Mouse (Mus musculus): Measurements from ENCODE around the gene Spem1. TPM values are rescaled to one million over a fixed set of nuclear protein-coding genes. Genes with fewer than 3 reads are reported as not detected.

Spem1 gene
- total RNA-seq, 2 experiments from 2014 or later, result not detected

GRCm38 (mm10) chr11:69774961-69775360 lies 47.0 kb downstream of the Spem1 start:
- no peak for ATAC-seq (replicated peaks; ENCODE audit: low FRiP score, poor library complexity, severe bottlenecking)

Other genes with a start within 250 kb of the Spem1 start
Only the 30 nearest of the 44 such genes appear.
- gene Mpdu1, start 159.5 kb downstream of the Spem1 start, total RNA-seq (2015; ENCODE audit: low replicate concordance), result 12.2 and 16.2 TPM in 2 replicates
- 17.7 and 28.4 TPM in 2 replicates for gene Mpdu1, start 159.5 kb downstream of the Spem1 start, total RNA-seq (2017; ENCODE audit: low replicate concordance)
- gene Cd68, start 156.0 kb downstream of the Spem1 start, total RNA-seq (2015; ENCODE audit: low replicate concordance), result 65.0 and 66.7 TPM in 2 replicates
- 39.1 and 47.7 TPM in 2 replicates for gene Cd68, start 156.0 kb downstream of the Spem1 start, total RNA-seq (2017; ENCODE audit: low replicate concordance)
- gene Eif4a1, start 149.8 kb downstream of the Spem1 start, total RNA-seq (2015; ENCODE audit: low replicate concordance), result 233 and 247 TPM in 2 replicates
- gene Eif4a1, start 149.8 kb downstream of the Spem1 start, total RNA-seq (2017; ENCODE audit: low replicate concordance), result 229 and 230 TPM in 2 replicates
- gene Senp3, start 140.1 kb downstream of the Spem1 start, total RNA-seq (2015; ENCODE audit: low replicate concordance), result 32.3 and 41.8 TPM in 2 replicates
- 24.8 and 43.4 TPM in 2 replicates for gene Senp3, start 140.1 kb downstream of the Spem1 start, total RNA-seq (2017; ENCODE audit: low replicate concordance)
- 3.2 TPM in 1 of 2 replicates, not detected in the other for gene Tnfsf13, start 136.4 kb downstream of the Spem1 start, total RNA-seq (2015; ENCODE audit: low replicate concordance)
- gene Tnfsf13, start 136.4 kb downstream of the Spem1 start, total RNA-seq (2017; ENCODE audit: low replicate concordance), result 4.1 TPM in 1 of 2 replicates, not detected in the other
- 1.3 and 7.2 TPM in 2 replicates for gene Tnfsf12, start 126.3 kb downstream of the Spem1 start, total RNA-seq (2015; ENCODE audit: low replicate concordance)
- gene Tnfsf12, start 126.3 kb downstream of the Spem1 start, total RNA-seq (2017; ENCODE audit: low replicate concordance), result not detected in 2 replicates
- 1.8 TPM in 1 of 2 replicates, not detected in the other for gene Tnfsfm13, start 126.1 kb downstream of the Spem1 start, total RNA-seq (2015; ENCODE audit: low replicate concordance)
- gene Tnfsfm13, start 126.1 kb downstream of the Spem1 start, total RNA-seq (2017; ENCODE audit: low replicate concordance), result 6.4 and 9.4 TPM in 2 replicates
- 124 and 145 TPM in 2 replicates for gene Polr2a, start 63.5 kb downstream of the Spem1 start, total RNA-seq (2015; ENCODE audit: low replicate concordance)
- gene Polr2a, start 63.5 kb downstream of the Spem1 start, total RNA-seq (2017; ENCODE audit: low replicate concordance), result 131 and 162 TPM in 2 replicates
- not detected in 2 replicates for gene Slc35g3, start 60.2 kb downstream of the Spem1 start, total RNA-seq (2015; ENCODE audit: low replicate concordance)
- gene Slc35g3, start 60.2 kb downstream of the Spem1 start, total RNA-seq (2017; ENCODE audit: low replicate concordance), result not detected in 2 replicates
- gene Zbtb4, start 56.3 kb downstream of the Spem1 start, total RNA-seq (2015; ENCODE audit: low replicate concordance), result 2.9 and 3.8 TPM in 2 replicates
- gene Zbtb4, start 56.3 kb downstream of the Spem1 start, total RNA-seq (2017; ENCODE audit: low replicate concordance), result 0.77 and 3.0 TPM in 2 replicates
- not detected in 2 replicates for gene Chrnb1, start 26.2 kb downstream of the Spem1 start, total RNA-seq (2015; ENCODE audit: low replicate concordance)
- 0.77 TPM in 1 of 2 replicates, not detected in the other for gene Chrnb1, start 26.2 kb downstream of the Spem1 start, total RNA-seq (2017; ENCODE audit: low replicate concordance)
- gene Fgf11, start 20.3 kb downstream of the Spem1 start, total RNA-seq (2015; ENCODE audit: low replicate concordance), result not detected in 2 replicates
- gene Fgf11, start 20.3 kb downstream of the Spem1 start, total RNA-seq (2017; ENCODE audit: low replicate concordance), result not detected in 2 replicates
- not detected in 2 replicates for gene Tmem102, start 16.6 kb downstream of the Spem1 start, total RNA-seq (2015; ENCODE audit: low replicate concordance)
- not detected in 2 replicates for gene Tmem102, start 16.6 kb downstream of the Spem1 start, total RNA-seq (2017; ENCODE audit: low replicate concordance)
- gene Gm39566, start 6.9 kb downstream of the Spem1 start, total RNA-seq (2015; ENCODE audit: low replicate concordance), result not detected in 2 replicates
- not detected in 2 replicates for gene Gm39566, start 6.9 kb downstream of the Spem1 start, total RNA-seq (2017; ENCODE audit: low replicate concordance)
- not detected in 2 replicates for gene Spem2, start 3.7 kb downstream of the Spem1 start, total RNA-seq (2015; ENCODE audit: low replicate concordance)
- not detected in 2 replicates for gene Spem2, start 3.7 kb downstream of the Spem1 start, total RNA-seq (2017; ENCODE audit: low replicate concordance)
- 0.72 and 0.84 TPM in 2 replicates for gene Nlgn2, start 15.6 kb upstream of the Spem1 start, total RNA-seq (2015; ENCODE audit: low replicate concordance)
- 0.08 and 0.26 TPM in 2 replicates for gene Nlgn2, start 15.6 kb upstream of the Spem1 start, total RNA-seq (2017; ENCODE audit: low replicate concordance)
- 258 and 276 TPM in 2 replicates for gene Tmem256, start 16.3 kb upstream of the Spem1 start, total RNA-seq (2015; ENCODE audit: low replicate concordance)
- 123 and 303 TPM in 2 replicates for gene Tmem256, start 16.3 kb upstream of the Spem1 start, total RNA-seq (2017; ENCODE audit: low replicate concordance)
- 24.9 and 26.0 TPM in 2 replicates for gene Plscr3, start 24.2 kb upstream of the Spem1 start, total RNA-seq (2015; ENCODE audit: low replicate concordance)
- 15.1 and 27.7 TPM in 2 replicates for gene Plscr3, start 24.2 kb upstream of the Spem1 start, total RNA-seq (2017; ENCODE audit: low replicate concordance)
- 5.9 and 6.8 TPM in 2 replicates for gene Tnk1, start 36.5 kb upstream of the Spem1 start, total RNA-seq (2015; ENCODE audit: low replicate concordance)
- gene Tnk1, start 36.5 kb upstream of the Spem1 start, total RNA-seq (2017; ENCODE audit: low replicate concordance), result 7.3 and 8.1 TPM in 2 replicates
- not detected in 2 replicates for gene Tmem95, start 55.8 kb upstream of the Spem1 start, total RNA-seq (2015; ENCODE audit: low replicate concordance)
- gene Tmem95, start 55.8 kb upstream of the Spem1 start, total RNA-seq (2017; ENCODE audit: low replicate concordance), result not detected in 2 replicates
- gene Kctd11, start 59.2 kb upstream of the Spem1 start, total RNA-seq (2015; ENCODE audit: low replicate concordance), result 0.72 and 0.84 TPM in 2 replicates
- gene Kctd11, start 59.2 kb upstream of the Spem1 start, total RNA-seq (2017; ENCODE audit: low replicate concordance), result 0.13 TPM in 1 of 2 replicates, not detected in the other
- 9.4 and 12.6 TPM in 2 replicates for gene Acap1, start 73.4 kb upstream of the Spem1 start, total RNA-seq (2015; ENCODE audit: low replicate concordance)
- gene Acap1, start 73.4 kb upstream of the Spem1 start, total RNA-seq (2017; ENCODE audit: low replicate concordance), result 8.5 and 11.6 TPM in 2 replicates
- 2.5 TPM in 1 of 2 replicates, not detected in the other for gene 2810408A11Rik, start 78.8 kb upstream of the Spem1 start, total RNA-seq (2015; ENCODE audit: low replicate concordance)
- 0.51 TPM in 1 of 2 replicates, not detected in the other for gene 2810408A11Rik, start 78.8 kb upstream of the Spem1 start, total RNA-seq (2017; ENCODE audit: low replicate concordance)
- 8.6 and 8.8 TPM in 2 replicates for gene Neurl4, start 78.9 kb upstream of the Spem1 start, total RNA-seq (2015; ENCODE audit: low replicate concordance)
- 23.2 and 59.7 TPM in 2 replicates for gene Neurl4, start 78.9 kb upstream of the Spem1 start, total RNA-seq (2017; ENCODE audit: low replicate concordance)
- gene Gps2, start 91.7 kb upstream of the Spem1 start, total RNA-seq (2015; ENCODE audit: low replicate concordance), result 268 and 359 TPM in 2 replicates
- gene Gps2, start 91.7 kb upstream of the Spem1 start, total RNA-seq (2017; ENCODE audit: low replicate concordance), result 130 and 161 TPM in 2 replicates
- 394 and 471 TPM in 2 replicates for gene Eif5a, start 99.8 kb upstream of the Spem1 start, total RNA-seq (2015; ENCODE audit: low replicate concordance)
- 246 and 254 TPM in 2 replicates for gene Eif5a, start 99.8 kb upstream of the Spem1 start, total RNA-seq (2017; ENCODE audit: low replicate concordance)
- gene Ybx2, start 113.6 kb upstream of the Spem1 start, total RNA-seq (2015; ENCODE audit: low replicate concordance), result not detected in 2 replicates
- 3.9 TPM in 1 of 2 replicates, not detected in the other for gene Ybx2, start 113.6 kb upstream of the Spem1 start, total RNA-seq (2017; ENCODE audit: low replicate concordance)
- 94.7 and 103 TPM in 2 replicates for gene Slc2a4, start 126.0 kb upstream of the Spem1 start, total RNA-seq (2015; ENCODE audit: low replicate concordance)
- gene Slc2a4, start 126.0 kb upstream of the Spem1 start, total RNA-seq (2017; ENCODE audit: low replicate concordance), result 246 and 613 TPM in 2 replicates
- not detected in 2 replicates for gene Cldn7, start 142.6 kb upstream of the Spem1 start, total RNA-seq (2015; ENCODE audit: low replicate concordance)
- not detected in 2 replicates for gene Cldn7, start 142.6 kb upstream of the Spem1 start, total RNA-seq (2017; ENCODE audit: low replicate concordance)
- 49.4 and 83.4 TPM in 2 replicates for gene Ctdnep1, start 159.0 kb upstream of the Spem1 start, total RNA-seq (2015; ENCODE audit: low replicate concordance)
- gene Ctdnep1, start 159.0 kb upstream of the Spem1 start, total RNA-seq (2017; ENCODE audit: low replicate concordance), result 17.1 and 20.9 TPM in 2 replicates